Mouse (Mus musculus) ES-Bruce4 (cell line): Measurements from ENCODE around the gene Nfkbib. TPM values are rescaled to one million over a fixed set of nuclear protein-coding genes. Genes with fewer than 3 reads are reported as not detected.

Source experiments
- H3K27ac ChIP-seq: 2 replicates; pipeline ENCODE4 v1.5.1; 2012; ENCODE audit warnings: low read length, inconsistent platforms; ENCODE audit not compliant: insufficient read depth
- H3K27me3 ChIP-seq: 2 replicates; pipeline ENCODE4 v1.6.1; 2012; ENCODE audit warnings: mild to moderate bottlenecking, low read length, inconsistent platforms; ENCODE audit not compliant: control insufficient read depth, poor library complexity, insufficient read depth, severe bottlenecking
- H3K36me3 ChIP-seq: 2 replicates; pipeline ENCODE4 v1.6.1; 2012; ENCODE audit warnings: inconsistent platforms, mild to moderate bottlenecking, low read length, moderate library complexity; ENCODE audit not compliant: control insufficient read depth, poor library complexity, insufficient read depth, severe bottlenecking
- H3K4me1 ChIP-seq: one replicate; pipeline ENCODE4 v1.8.1; 2011; ENCODE audit warnings: low read length; ENCODE audit not compliant: control insufficient read depth, insufficient read depth
- H3K4me3 ChIP-seq: 2 replicates; pipeline ENCODE4 v1.5.1; 2011; ENCODE audit warnings: low read depth, mild to moderate bottlenecking, low read length
- H3K9ac ChIP-seq: 2 replicates; pipeline ENCODE4 v1.6.1; 2012; ENCODE audit warnings: low read depth, mild to moderate bottlenecking, inconsistent platforms; ENCODE audit not compliant: poor library complexity, severe bottlenecking
- H3K9me3 ChIP-seq: replicated peaks from 2 replicates; pipeline ENCODE4 v1.6.1; 2012; ENCODE audit warnings: mild to moderate bottlenecking, low read length, inconsistent platforms; ENCODE audit not compliant: control insufficient read depth, poor library complexity, insufficient read depth, severe bottlenecking
- CTCF ChIP-seq: IDR thresholded peaks from one replicate; pipeline ENCODE4 v1.8.1; 2011; ENCODE audit warnings: low read depth, low read length
- EP300 ChIP-seq: IDR thresholded peaks from 2 replicates; pipeline ENCODE4 v1.6.1; 2011; ENCODE audit warnings: low read depth, low read length; ENCODE audit not compliant: insufficient read depth
- POLR2A ChIP-seq: IDR thresholded peaks from one replicate; pipeline ENCODE4 v1.8.1; 2011; ENCODE audit warnings: low read length; ENCODE audit not compliant: insufficient read depth
- polyA plus RNA-seq: library from polyadenylated mRNA; stranded (reverse); fragments of >200 nt; gene quantifications from 2 replicates; pipeline ENCODE4 v1.2.4, GENCODE M21; 2011; ENCODE audit warnings: low read depth; ENCODE audit not compliant: missing spikeins, insufficient read depth, insufficient read length

Gene Nfkbib
- polyA plus RNA-seq, 1 experiment, result 23.8 TPM

- H3K27ac ChIP-seq, result no peak overlapping the region
- H3K4me3 ChIP-seq, result no peak overlapping the region
- no peaks in the 10 kb centered on the region for H3K27me3 ChIP-seq
- no peaks in the 10 kb centered on the region for H3K36me3 ChIP-seq
- no peak overlapping the region for H3K9ac ChIP-seq
- TF ChIP-seq EP300, result no peak
- TF ChIP-seq CTCF, result no peak
- no peak for TF ChIP-seq POLR2A
- H3K4me1 ChIP-seq, result peaks cover 9% of the 10 kb centered on the region
- H3K9me3 ChIP-seq, result no peaks in the 10 kb centered on the region
Measured at GRCm38 (mm10) chr7:28787884-28788283, 20.6 kb upstream of the Nfkbib start.

GRCm38 (mm10) chr7:28785161-28785560, 17.8 kb upstream of the Nfkbib start:
- H3K4me3 ChIP-seq, result no peak overlapping the region
- H3K36me3 ChIP-seq, result no peaks in the 10 kb centered on the region
- no peak overlapping the region for H3K9ac ChIP-seq
- no peaks in the 10 kb centered on the region for H3K9me3 ChIP-seq
- no peaks in the 10 kb centered on the region for H3K27me3 ChIP-seq
- no peak overlapping the region for H3K27ac ChIP-seq
- no peak for TF ChIP-seq CTCF
- no peak for TF ChIP-seq POLR2A
- no peak for TF ChIP-seq EP300
- peaks cover 10% of the 10 kb centered on the region for H3K4me1 ChIP-seq

- H3K9me3 ChIP-seq, result no peaks in the 10 kb centered on the region
- TF ChIP-seq POLR2A (no peak), EP300 (no peak), CTCF (no peak)
Measured at GRCm38 (mm10) chr7:28781261-28781663, 13.9 kb upstream of the Nfkbib start.

GRCm38 (mm10) chr7:28780857-28781256, 13.5 kb upstream of the Nfkbib start:
- Histone ChIP-seq H3K4me1 (peaks cover 7% of the 10 kb centered on the region), H3K36me3 (no peaks in the 10 kb centered on the region), H3K4me3 (no peak overlapping the region), H3K27me3 (no peaks in the 10 kb centered on the region), H3K9ac (no peak overlapping the region), H3K9me3 (no peaks in the 10 kb centered on the region), H3K27ac (no peak overlapping the region)
- TF ChIP-seq EP300 (no peak), CTCF (no peak), POLR2A (no peak)

More at GRCm38 (mm10) chr7:28781261-28781663, 13.9 kb upstream of the Nfkbib start:
- no peak overlapping the region for H3K4me3 ChIP-seq
- H3K4me1 ChIP-seq, result peaks cover 7% of the 10 kb centered on the region
- H3K27ac ChIP-seq, result no peak overlapping the region
- no peaks in the 10 kb centered on the region for H3K27me3 ChIP-seq
- no peak overlapping the region for H3K9ac ChIP-seq
- no peaks in the 10 kb centered on the region for H3K36me3 ChIP-seq

GRCm38 (mm10) chr7:28780067-28780658, 12.9 kb upstream of the Nfkbib start:
- Histone ChIP-seq H3K27ac (no peak overlapping the region), H3K27me3 (no peaks in the 10 kb centered on the region), H3K9ac (no peak overlapping the region), H3K4me1 (peaks cover 7% of the 10 kb centered on the region), H3K36me3 (no peaks in the 10 kb centered on the region), H3K9me3 (no peaks in the 10 kb centered on the region), H3K4me3 (no peak overlapping the region)
- TF ChIP-seq EP300 (no peak), CTCF (peak; percentile 73), POLR2A (no peak)

GRCm38 (mm10) chr7:28778825-28779224, 11.5 kb upstream of the Nfkbib start:
- no peak overlapping the region for H3K4me3 ChIP-seq

More at GRCm38 (mm10) chr7:28778825-28779224, 11.5 kb upstream of the Nfkbib start:
- Histone ChIP-seq H3K4me1 (peaks cover 3% of the 10 kb centered on the region), H3K36me3 (no peaks in the 10 kb centered on the region), H3K9me3 (no peaks in the 10 kb centered on the region), H3K27ac (no peak overlapping the region), H3K27me3 (no peaks in the 10 kb centered on the region), H3K9ac (no peak overlapping the region)
- TF ChIP-seq CTCF (no peak), EP300 (no peak), POLR2A (no peak)
